Mouse (Mus musculus) adrenal gland, adult 8-10 months (tissue): ENCODE data around the gene Adk. TPM values are rescaled to one million over a fixed set of nuclear protein-coding genes. Genes with fewer than 3 reads are reported as not detected.
"Not testable (repeated sequence)": the region's sequence is repeated elsewhere in the genome, so short reads cannot be mapped to it uniquely, and the experiment has no call there.

ENCODE experiments used
- DNase-seq: peaks from one replicate; pipeline ENCODE4 v3.0.0; 2022
- total RNA-seq, 4 experiments: library from RNA; stranded (reverse); gene quantifications; 2 replicates each; pipeline ENCODE4 v1.2.4; 2022

The Adk gene
- total RNA-seq, 4 experiments from 2014 or later: 151 to 212 (median 178) TPM

GRCm38 (mm10) chr14:21065490-21066162 is 13.3 kb downstream of the Adk start:
- no peak for DNase-seq

- DNase-seq: no peak
These were observed 17.2 kb downstream of the Adk start for GRCm38 (mm10) chr14:21069594-21069993.

- no peak for DNase-seq
These were observed 21.6 kb downstream of the Adk start for GRCm38 (mm10) chr14:21073981-21074380.

- no peak for DNase-seq
These were observed 22.3 kb downstream of the Adk start for GRCm38 (mm10) chr14:21074398-21075320.

GRCm38 (mm10) chr14:21075751-21076500 is 23.6 kb downstream of the Adk start:
- DNase-seq: peak; percentile 92

GRCm38 (mm10) chr14:21076501-21077194 is 24.3 kb downstream of the Adk start:
- DNase-seq: no peak

- no peak for DNase-seq
These were observed 25.6 kb downstream of the Adk start for GRCm38 (mm10) chr14:21077939-21078338.

GRCm38 (mm10) chr14:21078511-21078910 is 26.1 kb downstream of the Adk start:
- no peak for DNase-seq

- no peak for DNase-seq
These were observed 30.4 kb downstream of the Adk start for GRCm38 (mm10) chr14:21082823-21083222.

- no peak for DNase-seq
These were observed 33.3 kb downstream of the Adk start for GRCm38 (mm10) chr14:21085666-21086065.

GRCm38 (mm10) chr14:21086106-21086505 is 33.7 kb downstream of the Adk start:
- DNase-seq: no peak

- DNase-seq: no peak
These were observed 34.5 kb downstream of the Adk start for GRCm38 (mm10) chr14:21086827-21087351.

GRCm38 (mm10) chr14:21087390-21088060 is 35.2 kb downstream of the Adk start:
- DNase-seq: no peak

GRCm38 (mm10) chr14:21088731-21089130 is 36.4 kb downstream of the Adk start:
- no peak for DNase-seq

- no peak for DNase-seq
These were observed 38.0 kb downstream of the Adk start for GRCm38 (mm10) chr14:21090400-21090799.

- no peak for DNase-seq
These were observed 38.6 kb downstream of the Adk start for GRCm38 (mm10) chr14:21090930-21091486.

GRCm38 (mm10) chr14:21094161-21094560 is 41.8 kb downstream of the Adk start:
- DNase-seq: not testable (repeated sequence)

GRCm38 (mm10) chr14:21096279-21096678 is 43.9 kb downstream of the Adk start:
- no peak for DNase-seq

- peak; percentile 44 for DNase-seq
These were observed 44.3 kb downstream of the Adk start for GRCm38 (mm10) chr14:21096689-21097088.

GRCm38 (mm10) chr14:21099371-21099770 is 47.0 kb downstream of the Adk start:
- no peak for DNase-seq

GRCm38 (mm10) chr14:21100876-21101275 is 48.5 kb downstream of the Adk start:
- DNase-seq: no peak
